Mouse (Mus musculus): Measurements from ENCODE around the gene Syne3.

DNA sequence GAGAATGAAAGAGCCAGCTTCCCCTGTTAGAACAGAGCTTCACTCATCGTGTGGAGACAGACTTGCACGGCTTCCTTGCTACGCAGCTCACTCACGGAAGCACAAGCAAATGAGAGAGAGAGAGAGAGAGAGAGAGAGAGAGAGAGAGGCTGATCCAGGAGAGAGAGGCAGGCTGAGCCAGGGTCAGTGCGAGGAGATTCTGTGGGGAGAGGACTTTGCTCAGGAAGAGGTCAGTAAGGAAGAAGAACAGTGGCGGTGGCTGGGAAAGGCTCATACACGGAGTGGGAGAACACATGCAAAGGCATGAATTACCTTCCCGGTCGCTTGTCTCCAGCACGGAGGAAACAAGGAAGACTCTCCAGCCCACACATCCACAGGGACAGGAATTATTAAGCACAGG lies 12.4 kb downstream of the Syne3 start:
- TF ChIP-seq CTCF (IDR thresholded peaks at IDR 0.05; ENCODE audit: control insufficient read depth, insufficient read depth, low read length) (no peak), POLR2A (IDR thresholded peaks at IDR 0.05; ENCODE audit: borderline replicate concordance, control insufficient read depth, low read depth, low read length) (no peak)
